Mouse (Mus musculus) cerebellum, adult 2 months (tissue): ENCODE measurements at regions not wholly inside any gene's neighbourhood (a gene's known extent, or its start where the extent isn't known, plus 50 kb on each side); places are given as distances from the start of the nearest gene placed in this dataset.

Experiments used
- CTCF ChIP-seq: fragments of 200-500 bp; IDR thresholded peaks from 2 replicates; pipeline ENCODE4 v1.5.1; 2011; ENCODE audit warnings: low read depth, mild to moderate bottlenecking, control low read depth, low read length, moderate library complexity, borderline replicate concordance; ENCODE audit not compliant: insufficient read depth
- POLR2A ChIP-seq: fragments of 200-500 bp; IDR thresholded peaks from 2 replicates; pipeline ENCODE4 v1.6.1; 2011; ENCODE audit warnings: low read length, control low read depth, borderline replicate concordance; ENCODE audit not compliant: insufficient read depth

GRCm38 (mm10) chr17:75916590-75916989 is 364.8 kb upstream of the Fam98a start:
- TF ChIP-seq POLR2A = no peak
- no peak for TF ChIP-seq CTCF
